Mouse (Mus musculus): ENCODE results near the gene Cdc42. TPM values are rescaled to one million over a fixed set of nuclear protein-coding genes. Genes with fewer than 3 reads are reported as not detected.
A peak's percentile ranks its signal among the peaks of the same experiment; 100 is the strongest.

Cdc42 gene
- polyA plus RNA-seq, 1 experiment from 2014 or later = 324 TPM

- no peaks in the 10 kb centered on the region for H3K27me3 ChIP-seq (replicated peaks)
- WGBS (ENCODE audit: insufficient replicate concordance) = 26% methylated on average over 1 of the region's 1 CpGs
- H3K4me3 ChIP-seq = no peak overlapping the region
- no peak for ATAC-seq
- H3K4me2 ChIP-seq = no peak overlapping the region
- peaks cover 36% of the 10 kb centered on the region for H3K36me3 ChIP-seq
- H3K4me1 ChIP-seq = peaks cover 79% of the 10 kb centered on the region
- no peaks in the 10 kb centered on the region for H3K9me3 ChIP-seq (replicated peaks)
- no peak overlapping the region for H3K9ac ChIP-seq
- H3K27ac ChIP-seq = no peak overlapping the region
Observed at GRCm38 (mm10) chr4:137342816-137343215, 14.7 kb downstream of the Cdc42 start.

GRCm38 (mm10) chr4:137339415-137339814, 18.1 kb downstream of the Cdc42 start:
- H3K4me2 ChIP-seq = no peak overlapping the region
- H3K36me3 ChIP-seq = peaks cover 38% of the 10 kb centered on the region
- H3K27me3 ChIP-seq (replicated peaks) = no peaks in the 10 kb centered on the region
- no peak overlapping the region for H3K4me3 ChIP-seq
- 78% methylated on average over 1 of the region's 1 CpGs for WGBS (ENCODE audit: insufficient replicate concordance)
- no peak overlapping the region for H3K9ac ChIP-seq
- H3K4me1 ChIP-seq = peaks cover 71% of the 10 kb centered on the region
- no peak for ATAC-seq
- no peaks in the 10 kb centered on the region for H3K9me3 ChIP-seq (replicated peaks)
- no peak overlapping the region for H3K27ac ChIP-seq

- no peaks in the 10 kb centered on the region for H3K27me3 ChIP-seq (replicated peaks)
- no peak overlapping the region for H3K9ac ChIP-seq
- no peak for ATAC-seq
- H3K36me3 ChIP-seq = peaks cover 60% of the 10 kb centered on the region
- H3K27ac ChIP-seq = no peak overlapping the region
- peaks cover 52% of the 10 kb centered on the region for H3K4me1 ChIP-seq
- 84% methylated on average over 5 of the region's 5 CpGs for WGBS (ENCODE audit: insufficient replicate concordance)
- H3K4me3 ChIP-seq = no peak overlapping the region
- H3K9me3 ChIP-seq (replicated peaks) = no peaks in the 10 kb centered on the region
- H3K4me2 ChIP-seq = no peak overlapping the region
Observed at GRCm38 (mm10) chr4:137336468-137336867, 21.1 kb downstream of the Cdc42 start.

GRCm38 (mm10) chr4:137332051-137332450, 25.5 kb downstream of the Cdc42 start:
- Histone ChIP-seq H3K4me1 (peaks cover 11% of the 10 kb centered on the region), H3K4me2 (no peak overlapping the region), H3K27me3 (replicated peaks) (no peaks in the 10 kb centered on the region), H3K27ac (no peak overlapping the region), H3K9me3 (replicated peaks) (no peaks in the 10 kb centered on the region), H3K9ac (no peak overlapping the region), H3K4me3 (no peak overlapping the region), H3K36me3 (peaks cover 92% of the 10 kb centered on the region)
- no peak for ATAC-seq

GRCm38 (mm10) chr4:137326494-137326893, 31.0 kb downstream of the Cdc42 start:
- Histone ChIP-seq H3K27ac (no peak overlapping the region), H3K9ac (no peak overlapping the region), H3K36me3 (peaks cover 85% of the 10 kb centered on the region), H3K9me3 (replicated peaks) (no peaks in the 10 kb centered on the region), H3K4me3 (no peak overlapping the region), H3K4me2 (no peak overlapping the region), H3K4me1 (no peaks in the 10 kb centered on the region), H3K27me3 (replicated peaks) (no peaks in the 10 kb centered on the region)
- ATAC-seq = peak; percentile 47; the same call in 1 of the 2 replicates
- 66% methylated on average over 3 of the region's 3 CpGs for WGBS (ENCODE audit: insufficient replicate concordance)

GRCm38 (mm10) chr4:137324926-137325325, 32.6 kb downstream of the Cdc42 start:
- 82% methylated on average over 6 of the region's 6 CpGs for WGBS (ENCODE audit: insufficient replicate concordance)
- H3K27ac ChIP-seq = no peak overlapping the region

GRCm38 (mm10) chr4:137316027-137316770, 41.3 kb downstream of the Cdc42 start:
- no peaks in the 10 kb centered on the region for H3K9me3 ChIP-seq (replicated peaks)
- H3K9ac ChIP-seq = no peak overlapping the region
- no peak overlapping the region for H3K4me3 ChIP-seq
- H3K4me1 ChIP-seq = peaks cover 12% of the 10 kb centered on the region; the same call in 1 of the 2 replicates
- ATAC-seq = no peak
- WGBS (ENCODE audit: insufficient replicate concordance) = 75% methylated on average over 4 of the region's 4 CpGs
- H3K27me3 ChIP-seq (replicated peaks) = no peaks in the 10 kb centered on the region
- H3K27ac ChIP-seq = no peak overlapping the region
- H3K4me2 ChIP-seq = no peak overlapping the region
- H3K36me3 ChIP-seq = peaks cover 65% of the 10 kb centered on the region

More at GRCm38 (mm10) chr4:137324926-137325325, 32.6 kb downstream of the Cdc42 start:
- no peak for ATAC-seq
- Histone ChIP-seq H3K9ac (no peak overlapping the region), H3K9me3 (replicated peaks) (no peaks in the 10 kb centered on the region), H3K36me3 (peaks cover 89% of the 10 kb centered on the region), H3K4me1 (no peaks in the 10 kb centered on the region), H3K4me2 (no peak overlapping the region), H3K4me3 (no peak overlapping the region), H3K27me3 (replicated peaks) (no peaks in the 10 kb centered on the region)

GRCm38 (mm10) chr4:137315061-137315460, 42.5 kb downstream of the Cdc42 start:
- H3K27me3 ChIP-seq (replicated peaks) = no peaks in the 10 kb centered on the region
- no peak overlapping the region for H3K27ac ChIP-seq
- H3K36me3 ChIP-seq = peaks cover 63% of the 10 kb centered on the region
- H3K4me2 ChIP-seq = no peak overlapping the region
- no peaks in the 10 kb centered on the region for H3K9me3 ChIP-seq (replicated peaks)
- H3K4me1 ChIP-seq = peaks cover 12% of the 10 kb centered on the region; the same call in 1 of the 2 replicates
- H3K4me3 ChIP-seq = no peak overlapping the region
- ATAC-seq = no peak
- H3K9ac ChIP-seq = no peak overlapping the region
- 93% methylated on average over 2 of the region's 2 CpGs for WGBS (ENCODE audit: insufficient replicate concordance)

GRCm38 (mm10) chr4:137314561-137314960, 43.0 kb downstream of the Cdc42 start:
- Histone ChIP-seq H3K27me3 (replicated peaks) (no peaks in the 10 kb centered on the region), H3K4me3 (no peak overlapping the region), H3K4me1 (peaks cover 12% of the 10 kb centered on the region; the same call in 1 of the 2 replicates), H3K27ac (no peak overlapping the region), H3K36me3 (peaks cover 61% of the 10 kb centered on the region), H3K9me3 (replicated peaks) (no peaks in the 10 kb centered on the region), H3K9ac (no peak overlapping the region), H3K4me2 (no peak overlapping the region)
- WGBS (ENCODE audit: insufficient replicate concordance) = 78% methylated on average over 6 of the region's 6 CpGs
- ATAC-seq = no peak

- WGBS (ENCODE audit: insufficient replicate concordance) = 33% methylated on average over 2 of the region's 2 CpGs
- H3K27ac ChIP-seq = no peak overlapping the region
- H3K36me3 ChIP-seq = peaks cover 50% of the 10 kb centered on the region
- no peak overlapping the region for H3K4me2 ChIP-seq
- no peak for ATAC-seq
- H3K4me1 ChIP-seq = peaks cover 12% of the 10 kb centered on the region; the same call in 1 of the 2 replicates
- H3K4me3 ChIP-seq = no peak overlapping the region
- no peaks in the 10 kb centered on the region for H3K9me3 ChIP-seq (replicated peaks)
- H3K27me3 ChIP-seq (replicated peaks) = no peaks in the 10 kb centered on the region
- H3K9ac ChIP-seq = no peak overlapping the region
Observed at GRCm38 (mm10) chr4:137313511-137313910, 44.0 kb downstream of the Cdc42 start.

- Histone ChIP-seq H3K9ac (no peak overlapping the region), H3K27me3 (replicated peaks) (no peaks in the 10 kb centered on the region), H3K4me2 (no peak overlapping the region), H3K36me3 (peaks cover 21% of the 10 kb centered on the region; the same call in 1 of the 2 replicates), H3K4me1 (no peaks in the 10 kb centered on the region), H3K4me3 (no peak overlapping the region), H3K9me3 (replicated peaks) (no peaks in the 10 kb centered on the region), H3K27ac (no peak overlapping the region)
- ATAC-seq = no peak
- 59% methylated on average over 5 of the region's 5 CpGs for WGBS (ENCODE audit: insufficient replicate concordance)
Observed at GRCm38 (mm10) chr4:137308377-137308776, 49.1 kb downstream of the Cdc42 start.

GRCm38 (mm10) chr4:137306991-137307706, 50.4 kb downstream of the Cdc42 start:
- H3K9me3 ChIP-seq (replicated peaks) = no peaks in the 10 kb centered on the region
- 86% methylated on average over 19 of the region's 19 CpGs for WGBS (ENCODE audit: insufficient replicate concordance)
- ATAC-seq = no peak
- H3K4me2 ChIP-seq = no peak overlapping the region
- no peak overlapping the region for H3K4me3 ChIP-seq
- H3K36me3 ChIP-seq = peaks cover 20% of the 10 kb centered on the region; the same call in 1 of the 2 replicates
- H3K4me1 ChIP-seq = no peaks in the 10 kb centered on the region
- no peak overlapping the region for H3K27ac ChIP-seq
- no peak overlapping the region for H3K9ac ChIP-seq
- H3K27me3 ChIP-seq (replicated peaks) = no peaks in the 10 kb centered on the region
